Mouse (Mus musculus): ENCODE data around the gene Lsm2.

- TF ChIP-seq CTCF (IDR thresholded peaks at IDR 0.05; ENCODE audit: borderline replicate concordance, extremely low read depth, insufficient read depth, insufficient read length) (no peak), POLR2A (IDR thresholded peaks at IDR 0.05; ENCODE audit: borderline replicate concordance, extremely low read depth, insufficient read depth, insufficient read length, poor library complexity, severe bottlenecking) (no peak)
Measured at GRCm38 (mm10) chr17:34941344-34942041, 40.2 kb upstream of the Lsm2 start.
